Mouse (Mus musculus) bone marrow, adult 2 months (tissue): ENCODE results near the gene Lpcat3. TPM values are rescaled to one million over a fixed set of nuclear protein-coding genes. Genes with fewer than 3 reads are reported as not detected.

Experiments used
- H3K27ac ChIP-seq: fragments of 200-500 bp; 2 replicates; pipeline ENCODE4 v1.5.1; 2012; ENCODE audit warnings: low read depth, mild to moderate bottlenecking, control low read depth, inconsistent platforms, low read length; ENCODE audit not compliant: control insufficient read depth, poor library complexity, insufficient read depth
- H3K4me1 ChIP-seq: fragments of 200-500 bp; 2 replicates; pipeline ENCODE4 v1.6.1; 2011; ENCODE audit warnings: low read length; ENCODE audit not compliant: control insufficient read depth, insufficient read depth
- H3K4me3 ChIP-seq: fragments of 200-500 bp; replicated peaks from 2 replicates; pipeline ENCODE3; 2011; ENCODE audit warnings: mild to moderate bottlenecking, low read depth, low read length, control low read depth; ENCODE audit not compliant: control insufficient read depth
- CTCF ChIP-seq: fragments of 200-500 bp; IDR thresholded peaks from 2 replicates; pipeline ENCODE4 v1.5.1; 2011; ENCODE audit warnings: low read length, control low read depth; ENCODE audit not compliant: control insufficient read depth, insufficient read depth
- POLR2A ChIP-seq: fragments of 200-500 bp; IDR thresholded peaks from 2 replicates; pipeline ENCODE4 v1.6.1; 2011; ENCODE audit warnings: low read depth, mild to moderate bottlenecking, control low read depth, low read length, borderline replicate concordance; ENCODE audit not compliant: control insufficient read depth
- WGBS: fragments of 180-500 bp; shearing (Covaris S2); methylation state at CpG from one replicate; pipeline ENCODE4 v1.1.7; 2018; 5-methylcytosine and 5-hydroxymethylcytosine counted together
- polyA plus RNA-seq: library from polyadenylated mRNA; stranded (reverse); fragments of >200 nt; gene quantifications from 2 replicates; pipeline ENCODE4 v1.2.4, GENCODE M21; 2011; ENCODE audit warnings: low replicate concordance; ENCODE audit not compliant: missing spikeins, insufficient read depth, insufficient read length

Lpcat3 gene
- polyA plus RNA-seq, 1 experiment, result 77.5 TPM

GRCm38 (mm10) chr6:124750405-124750804, 87.6 kb downstream of the Lpcat3 start:
- 82% methylated on average over 8 of the region's 8 CpGs for WGBS
- TF ChIP-seq POLR2A (no peak), CTCF (no peak)
- Histone ChIP-seq H3K4me1 (no peaks in the 10 kb centered on the region; the same call in 1 of the 2 replicates), H3K27ac (no peak overlapping the region), H3K4me3 (no peak overlapping the region)

GRCm38 (mm10) chr6:124753861-124754260, 91.0 kb downstream of the Lpcat3 start:
- no peak for TF ChIP-seq POLR2A
- no peak for TF ChIP-seq CTCF
- no peak overlapping the region for H3K27ac ChIP-seq
- 86% methylated on average over 2 of the region's 2 CpGs for WGBS
- no peak overlapping the region for H3K4me3 ChIP-seq
- no peaks in the 10 kb centered on the region for H3K4me1 ChIP-seq

Other genes with a start within 250 kb of the Lpcat3 start
- gene Pex5, start 248.0 kb upstream of the Lpcat3 start, polyA plus RNA-seq, result 11.0 and 16.6 TPM in 2 replicates
- gene Clstn3, start 198.2 kb upstream of the Lpcat3 start, polyA plus RNA-seq, result 4.6 and 5.3 TPM in 2 replicates
- gene C1rl, start 169.9 kb upstream of the Lpcat3 start, polyA plus RNA-seq, result 2.4 and 8.5 TPM in 2 replicates
- gene C1ra, start 150.6 kb upstream of the Lpcat3 start, polyA plus RNA-seq, result 4.5 and 8.9 TPM in 2 replicates
- 5.2 and 6.6 TPM in 2 replicates for gene C1s1, start 120.7 kb upstream of the Lpcat3 start, polyA plus RNA-seq
- not detected in 2 replicates for gene C1rb, start 92.7 kb upstream of the Lpcat3 start, polyA plus RNA-seq
- gene C1s2, start 26.9 kb upstream of the Lpcat3 start, polyA plus RNA-seq, result not detected in 2 replicates
- gene Emg1, start 49.2 kb downstream of the Lpcat3 start, polyA plus RNA-seq, result 101 and 149 TPM in 2 replicates
- gene Phb2, start 49.3 kb downstream of the Lpcat3 start, polyA plus RNA-seq, result 143 and 213 TPM in 2 replicates
- gene Ptpn6, start 75.7 kb downstream of the Lpcat3 start, polyA plus RNA-seq, result 239 and 439 TPM in 2 replicates
- gene Grcc10, start 78.3 kb downstream of the Lpcat3 start, polyA plus RNA-seq, result 138 and 208 TPM in 2 replicates
- not detected in 2 replicates for gene Gm45234, start 93.0 kb downstream of the Lpcat3 start, polyA plus RNA-seq
- gene Atn1, start 93.5 kb downstream of the Lpcat3 start, polyA plus RNA-seq, result 11.3 and 19.1 TPM in 2 replicates
- gene Eno2, start 106.6 kb downstream of the Lpcat3 start, polyA plus RNA-seq, result 0.68 and 1.4 TPM in 2 replicates
- not detected in 2 replicates for gene Lrrc23, start 116.7 kb downstream of the Lpcat3 start, polyA plus RNA-seq
- gene Spsb2, start 145.6 kb downstream of the Lpcat3 start, polyA plus RNA-seq, result 4.9 and 7.3 TPM in 2 replicates
- 97.5 and 152 TPM in 2 replicates for gene Tpi1, start 151.3 kb downstream of the Lpcat3 start, polyA plus RNA-seq
- 44.1 and 53.9 TPM in 2 replicates for gene Usp5, start 166.5 kb downstream of the Lpcat3 start, polyA plus RNA-seq
- gene Cdca3, start 166.5 kb downstream of the Lpcat3 start, polyA plus RNA-seq, result 131 and 148 TPM in 2 replicates
- 3.3 TPM in 1 of 2 replicates, not detected in the other for gene Gnb3, start 177.2 kb downstream of the Lpcat3 start, polyA plus RNA-seq
- 0.59 and 2.7 TPM in 2 replicates for gene P3h3, start 194.7 kb downstream of the Lpcat3 start, polyA plus RNA-seq
- gene Gpr162, start 201.0 kb downstream of the Lpcat3 start, polyA plus RNA-seq, result 0.56 and 2.4 TPM in 2 replicates
- 3.5 and 3.6 TPM in 2 replicates for gene Cd4, start 225.2 kb downstream of the Lpcat3 start, polyA plus RNA-seq
- gene Lag3, start 248.7 kb downstream of the Lpcat3 start, polyA plus RNA-seq, result 2.9 and 7.6 TPM in 2 replicates